Mouse (Mus musculus) CD8-positive naive resting alpha-beta T cell, adult 2 months (primary cell): ENCODE measurements around the gene Fmo3.

Source experiments
- DNase-seq, 2 experiments: peaks; one replicate each; pipeline ENCODE4 v3.0.0; 2022; ENCODE audit warnings: low read depth in 2 of 2, low spot score in 2 of 2

The Fmo3 gene

DNA sequence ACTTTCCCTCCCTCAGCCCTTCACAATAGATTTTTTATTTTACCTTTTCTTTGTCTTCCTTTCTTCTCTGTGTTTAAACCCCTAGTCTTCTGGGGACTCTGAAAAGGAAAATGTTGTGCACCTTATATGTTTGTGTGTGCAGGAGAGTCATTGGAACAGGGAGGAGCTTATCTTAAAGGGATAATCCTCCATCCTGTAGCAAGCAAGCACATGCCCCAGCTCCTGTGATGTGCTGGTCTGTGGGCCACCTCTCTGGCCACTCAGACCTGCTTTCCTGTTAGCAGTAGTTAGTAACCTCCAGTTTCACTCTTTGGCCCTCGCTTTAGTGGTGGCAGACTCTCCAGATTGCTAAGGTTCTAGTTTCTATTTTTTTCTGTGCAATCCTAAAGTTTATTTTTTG, at the start of gene Fmo3:
Fmo3 (minus strand) TSS at position 101 of the 400 bp plus-strand sequence.
- DNase-seq = no peak

GRCm38 (mm10) chr1:163023075-163023474, 38.7 kb upstream of the Fmo3 start:
- no peak for DNase-seq

GRCm38 (mm10) chr1:163009220-163009619, 24.9 kb upstream of the Fmo3 start:
- DNase-seq = no peak

DNA sequence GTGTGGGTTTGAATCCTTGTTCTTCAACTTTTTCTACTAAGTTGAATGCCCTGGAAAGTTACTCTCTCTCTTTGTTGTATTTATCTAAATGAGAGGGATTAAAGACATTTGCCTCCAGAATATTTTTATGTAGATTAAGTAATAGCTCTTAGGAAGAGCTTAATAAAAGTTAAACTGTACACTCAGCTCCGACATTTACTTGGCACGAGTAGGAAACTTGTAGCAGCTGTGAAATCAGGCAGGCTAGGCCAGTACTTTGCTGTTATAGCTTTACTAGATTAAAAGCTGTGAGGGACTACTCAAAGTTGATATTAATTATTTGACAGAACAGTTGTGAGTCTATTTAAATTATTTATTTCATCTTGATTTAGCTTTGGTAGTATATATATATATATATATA, 19.2 kb upstream of the Fmo3 start:
- DNase-seq = no peak

- DNase-seq = no peak
Observed at GRCm38 (mm10) chr1:163001271-163001829, 17.0 kb upstream of the Fmo3 start.

DNA sequence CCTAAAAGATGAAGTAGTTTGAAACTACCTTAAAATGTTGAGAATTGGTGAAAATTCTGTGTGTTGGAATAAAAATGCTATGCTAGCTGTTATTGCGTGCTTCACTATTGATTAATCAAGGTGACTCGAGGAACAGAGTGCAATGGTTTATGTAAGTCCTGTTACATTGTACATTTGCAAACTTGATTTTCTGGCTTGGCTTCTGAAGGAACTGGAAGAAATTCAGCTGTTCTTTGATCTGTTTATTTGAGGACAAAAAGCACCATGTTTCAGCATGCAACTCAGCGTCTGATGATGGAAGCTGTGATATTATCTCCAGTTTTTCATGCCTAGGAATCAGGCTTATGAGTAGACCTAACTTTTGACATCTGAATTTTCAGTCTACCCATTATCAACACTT, 3.2 kb upstream of the Fmo3 start:
- no peak for DNase-seq

- DNase-seq = no peak
Observed at GRCm38 (mm10) chr1:162986777-162987176, 2.4 kb upstream of the Fmo3 start.

DNA sequence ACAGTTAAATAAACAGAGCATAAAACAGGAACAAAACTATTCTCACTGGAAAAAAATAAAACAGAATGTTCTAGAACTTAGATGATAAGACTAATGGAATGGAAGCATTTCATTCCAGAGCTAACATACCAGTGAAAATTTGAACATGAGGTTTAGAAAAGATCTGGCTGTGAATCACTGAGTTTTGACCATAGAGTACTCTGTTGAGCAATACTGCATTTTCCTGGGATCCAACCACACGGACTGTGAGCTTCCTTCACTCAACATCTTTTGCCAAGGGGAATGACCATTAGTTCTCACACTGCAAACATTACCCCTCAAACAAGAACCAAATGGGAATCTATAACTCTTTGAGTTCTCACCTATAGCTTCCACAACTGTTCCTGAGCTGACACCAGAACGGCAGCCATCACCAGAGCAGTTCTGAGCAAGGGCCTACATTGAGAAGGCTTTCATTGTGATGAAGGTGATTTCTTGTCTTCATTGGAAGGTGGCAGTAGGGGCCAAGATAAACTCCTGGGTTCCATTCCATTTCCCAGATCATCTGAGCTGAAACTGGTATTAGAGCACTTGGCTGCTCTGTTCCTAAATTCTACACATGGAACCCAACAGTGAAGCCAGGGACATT, 1.9 kb upstream of the Fmo3 start:
- no peak for DNase-seq

DNA sequence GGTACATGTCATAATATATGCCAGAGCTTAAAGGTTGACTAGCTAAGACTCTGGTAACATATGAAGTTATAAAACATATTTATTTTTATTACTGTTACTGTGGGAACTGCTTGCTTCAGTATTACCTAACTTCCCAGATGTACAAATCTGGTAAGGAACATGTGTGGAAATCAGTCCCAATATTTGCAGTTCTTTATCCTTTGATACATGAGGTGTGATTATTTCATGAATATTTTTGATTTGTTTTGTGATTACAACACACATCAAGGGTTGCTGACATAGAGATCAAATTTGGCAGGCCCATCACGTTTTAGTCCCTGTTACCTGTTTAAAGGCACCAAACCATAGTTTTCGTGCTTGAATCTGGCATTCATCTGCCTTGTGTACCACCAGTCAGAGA, 20.8 kb downstream of the Fmo3 start:
- no peak for DNase-seq

GRCm38 (mm10) chr1:162957422-162957821, 26.9 kb downstream of the Fmo3 start:
- DNase-seq = no peak

GRCm38 (mm10) chr1:162953079-162953478, 31.2 kb downstream of the Fmo3 start:
- no peak for DNase-seq

DNA sequence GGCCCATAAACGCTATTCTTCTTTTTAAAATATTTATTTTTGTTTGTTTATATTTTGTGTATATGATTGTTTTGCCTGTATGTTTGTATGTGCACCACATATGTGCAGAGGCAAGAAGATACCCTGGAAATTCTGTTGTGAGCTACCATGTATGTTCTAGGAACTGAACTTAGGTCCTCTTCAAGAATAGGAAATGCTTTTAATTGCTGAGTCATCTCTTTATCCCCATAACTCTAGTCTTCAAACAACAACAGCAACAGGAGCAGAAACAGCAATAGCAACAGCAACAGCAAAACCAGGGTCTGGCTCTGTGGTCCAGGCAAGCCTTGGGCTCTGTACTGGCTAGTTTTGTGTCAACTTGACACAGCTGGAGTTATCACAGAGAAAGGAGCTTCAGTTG, 34.6 kb downstream of the Fmo3 start:
- DNase-seq = no peak

- no peak for DNase-seq
Observed at GRCm38 (mm10) chr1:162947934-162948333, 36.4 kb downstream of the Fmo3 start.

DNA sequence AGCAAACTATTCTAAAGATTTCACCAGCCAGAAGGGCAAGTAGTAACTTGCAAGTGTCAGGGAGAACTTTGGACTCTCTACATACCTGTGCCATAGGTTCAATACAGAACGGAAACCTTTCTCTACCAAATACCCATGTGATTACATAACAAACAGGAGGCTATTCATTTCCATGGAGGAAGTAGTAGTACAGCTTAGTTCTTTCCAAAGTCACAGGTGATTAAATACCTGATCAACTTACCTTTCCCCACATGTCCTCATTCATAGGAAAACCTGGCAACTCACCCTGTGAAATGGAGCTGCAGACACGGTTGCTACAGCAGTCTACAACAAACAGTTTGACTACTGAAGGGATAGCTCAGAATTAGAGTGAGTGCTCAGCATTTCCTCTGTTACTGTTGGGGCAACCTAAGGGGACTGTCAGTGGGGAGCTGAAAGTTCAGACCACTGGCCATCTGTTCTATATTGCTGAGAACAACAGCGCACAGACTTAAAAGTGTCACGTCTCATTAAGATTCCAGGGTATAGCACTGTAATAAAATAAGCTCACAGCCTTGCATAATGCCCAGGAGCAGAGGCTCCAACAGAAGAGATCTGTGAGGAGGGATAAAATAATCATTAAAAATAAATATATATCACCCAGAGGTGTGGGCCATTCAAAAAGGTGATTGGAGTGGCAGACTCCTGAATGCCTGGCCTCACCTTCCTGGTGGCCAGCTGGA, 37.3 kb downstream of the Fmo3 start:
- no peak for DNase-seq

DNA sequence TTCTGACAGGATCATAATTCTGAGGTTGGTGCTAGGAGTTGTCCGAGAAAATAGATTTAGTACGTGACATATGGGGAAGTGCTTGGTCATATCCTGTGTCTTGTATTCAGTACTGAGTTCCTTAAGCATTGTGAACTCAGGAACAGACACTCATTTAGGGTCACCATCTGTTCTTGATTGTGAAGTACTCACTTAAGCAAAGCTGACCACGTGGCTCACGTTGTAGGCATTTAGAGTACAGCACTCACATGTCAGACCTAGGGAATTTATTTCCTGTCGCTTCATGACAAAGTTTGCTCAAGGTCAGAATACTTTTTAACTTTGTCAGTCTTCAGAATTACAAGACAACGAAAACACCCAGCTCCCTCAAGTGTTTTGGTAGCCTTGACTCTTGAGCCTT, 40.6 kb downstream of the Fmo3 start:
- no peak for DNase-seq

- no peak for DNase-seq
Observed at GRCm38 (mm10) chr1:162938696-162939351, 45.5 kb downstream of the Fmo3 start.

GRCm38 (mm10) chr1:162937970-162938695, 46.2 kb downstream of the Fmo3 start:
- DNase-seq = no peak

- no peak for DNase-seq
Observed at GRCm38 (mm10) chr1:162937415-162937814, 46.9 kb downstream of the Fmo3 start, which contains the start of gene Fmo6. Gene Fmo6 (minus strand): TSS chr1:162937515.

DNA sequence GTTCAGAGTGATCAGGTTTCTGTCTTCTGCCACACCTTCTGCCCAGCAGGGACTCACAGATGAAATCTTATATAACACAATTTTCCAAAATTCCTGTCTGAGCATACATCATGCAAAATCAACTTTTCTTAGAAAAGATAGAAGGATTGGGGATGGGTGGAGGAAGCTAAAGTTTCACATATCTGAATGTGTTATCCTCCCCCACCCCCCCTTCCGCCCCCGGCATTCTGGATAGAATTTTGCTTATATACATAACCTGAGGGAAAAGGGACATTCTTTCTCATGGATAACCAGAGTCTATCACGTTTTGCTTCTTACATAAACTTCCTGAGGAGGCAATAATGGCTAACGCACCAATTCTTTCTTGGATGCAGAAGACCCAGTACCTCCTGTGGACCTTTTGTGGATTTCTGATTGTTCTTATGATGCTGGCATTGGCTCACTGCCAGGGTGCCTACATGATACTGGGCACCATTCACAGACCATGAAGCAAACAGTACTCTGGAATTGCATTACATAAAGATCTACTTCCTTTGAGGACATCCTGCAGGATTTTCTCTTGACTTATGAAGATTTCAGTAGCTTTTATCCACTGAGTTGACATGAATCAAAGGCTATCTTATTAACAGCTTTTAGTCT, 49.8 kb downstream of the Fmo3 start:
- DNase-seq = no peak

GRCm38 (mm10) chr1:162932386-162932785, 51.9 kb downstream of the Fmo3 start:
- no peak for DNase-seq

- DNase-seq = no peak
Observed at GRCm38 (mm10) chr1:162931880-162932279, 52.4 kb downstream of the Fmo3 start.
